Mouse (Mus musculus) neural tube, embryonic 13.5 days (tissue): ENCODE measurements around the gene Cdk9. TPM values are rescaled to one million over a fixed set of nuclear protein-coding genes. Genes with fewer than 3 reads are reported as not detected.

Experiments
- ATAC-seq: fragments of 200-750 bp; cut with Nextera tagmentation; 2 replicates; pipeline ENCODE4 v1.8.0; 2017; ENCODE audit warnings: low read depth, mild to moderate bottlenecking, moderate TSS enrichment, moderate library complexity
- H3K27ac ChIP-seq: fragments of 300-500 bp; sonication (generic); replicated peaks from 2 replicates; pipeline ENCODE4 v1.5.1; 2015; ENCODE audit warnings: moderate library complexity, mild to moderate bottlenecking, inconsistent platforms
- H3K27me3 ChIP-seq: fragments of 300-500 bp; sonication (generic); 2 replicates; pipeline ENCODE4 v1.6.1; 2015; ENCODE audit warnings: mild to moderate bottlenecking, inconsistent platforms
- H3K36me3 ChIP-seq: fragments of 300-500 bp; sonication (generic); 2 replicates; pipeline ENCODE4 v1.6.1; 2015; ENCODE audit warnings: mild to moderate bottlenecking, inconsistent platforms
- H3K4me1 ChIP-seq: fragments of 300-500 bp; sonication (generic); replicated peaks from 2 replicates; pipeline ENCODE4 v1.6.1; 2015; ENCODE audit warnings: inconsistent platforms
- H3K4me2 ChIP-seq: fragments of 300-500 bp; sonication (generic); 2 replicates; pipeline ENCODE4 v1.6.1; 2015; ENCODE audit warnings: inconsistent platforms, mild to moderate bottlenecking, moderate library complexity
- H3K4me3 ChIP-seq: fragments of 300-500 bp; sonication (generic); 2 replicates; pipeline ENCODE4 v1.5.1; 2015; ENCODE audit warnings: mild to moderate bottlenecking, inconsistent platforms
- H3K9ac ChIP-seq: fragments of 300-500 bp; sonication (generic); 2 replicates; pipeline ENCODE4 v1.6.1; 2015; ENCODE audit warnings: moderate library complexity, mild to moderate bottlenecking, inconsistent platforms
- H3K9me3 ChIP-seq: fragments of 300-500 bp; sonication (generic); 2 replicates; pipeline ENCODE4 v1.6.1; 2016; ENCODE audit warnings: inconsistent platforms
- WGBS: fragments of 180-500 bp; shearing (Covaris S2); methylation state at CpG from one replicate; pipeline ENCODE4 v1.1.7; 2015; 5-methylcytosine and 5-hydroxymethylcytosine counted together
- polyA plus RNA-seq: library from polyadenylated mRNA; unstranded; fragments of >200 nt; fragmentation: Nextera tagmentation; extraction: Ambion mirVana; gene quantifications from 2 replicates; pipeline ENCODE4 v1.2.1, GENCODE M21; 2015

Cdk9 gene
- polyA plus RNA-seq, 1 experiment from 2014 or later, result 72.2 TPM

DNA sequence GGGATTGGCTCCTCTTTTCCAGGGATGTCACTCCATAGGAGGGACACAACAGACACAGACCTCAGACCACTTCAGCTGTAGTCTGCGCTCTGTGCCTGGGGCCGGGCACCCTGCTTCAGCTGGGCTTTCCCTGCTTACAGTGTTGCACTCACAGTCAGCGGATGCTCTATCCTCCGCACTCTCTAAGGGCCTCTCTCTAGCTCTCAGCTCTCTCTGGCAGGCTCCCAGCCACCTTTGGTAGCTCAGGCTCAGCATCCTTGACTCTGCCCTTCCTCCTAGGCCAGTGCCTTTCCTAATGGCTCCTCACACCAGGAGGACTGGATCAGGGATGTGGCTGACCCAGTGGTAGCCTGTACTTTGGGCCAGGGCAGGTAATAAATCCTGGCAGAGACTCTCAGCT lies 19.0 kb upstream of the Cdk9 start:
- H3K9me3 ChIP-seq, result no peaks in the 10 kb centered on the region
- no peaks in the 10 kb centered on the region for H3K27me3 ChIP-seq
- no peak for ATAC-seq
- H3K4me2 ChIP-seq, result no peak overlapping the region
- H3K9ac ChIP-seq, result no peak overlapping the region
- H3K4me3 ChIP-seq, result no peak overlapping the region
- WGBS, result 73% methylated on average over 4 of the region's 4 CpGs
- peak overlapping the region; percentile 49; the same call in 1 of the 2 replicates for H3K27ac ChIP-seq
- peaks cover 25% of the 10 kb centered on the region for H3K4me1 ChIP-seq
- no peaks in the 10 kb centered on the region for H3K36me3 ChIP-seq

DNA sequence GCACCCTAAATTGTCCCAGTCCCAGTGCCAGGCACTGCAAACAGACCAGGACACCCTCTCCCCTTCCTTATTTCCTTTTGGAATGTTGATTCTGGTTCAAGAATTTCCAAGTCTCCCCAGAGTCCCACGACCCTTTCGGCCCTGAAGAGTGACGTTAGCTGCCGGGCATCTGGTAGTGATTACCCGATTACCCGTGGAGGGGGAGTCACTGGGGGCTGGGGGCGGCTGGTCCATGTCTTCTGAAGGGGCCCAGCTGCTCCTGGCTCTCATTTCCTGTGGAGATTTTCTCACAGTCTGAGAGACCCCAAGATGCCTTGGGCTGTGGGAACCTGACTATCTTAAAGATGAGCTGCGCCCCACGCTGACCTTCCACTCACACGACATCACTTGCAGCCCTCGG lies 18.0 kb upstream of the Cdk9 start:
- peak overlapping the region; percentile 17; the same call in 1 of the 2 replicates for H3K9ac ChIP-seq
- H3K4me2 ChIP-seq, result peak overlapping the region; percentile 54; the same call in 1 of the 2 replicates

DNA sequence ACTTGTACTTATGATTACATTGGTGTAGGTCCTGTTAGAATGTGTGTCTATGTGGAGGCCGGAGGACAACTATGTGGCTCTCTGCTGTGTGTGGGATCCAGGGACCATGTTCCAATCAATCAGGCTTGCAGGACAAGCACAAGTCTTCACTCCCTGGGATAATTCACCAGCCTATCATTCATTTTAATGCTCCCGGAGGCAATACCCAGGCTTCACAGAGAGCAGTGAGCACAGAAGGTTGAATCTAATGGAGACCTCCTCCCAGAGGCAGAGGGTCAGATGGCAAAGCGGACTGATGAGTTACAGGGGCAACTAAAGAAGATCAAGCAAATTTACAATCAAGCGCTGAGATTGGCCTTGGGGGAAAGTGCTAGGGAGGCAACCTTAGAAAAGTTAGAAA lies 16.7 kb upstream of the Cdk9 start:
- H3K9me3 ChIP-seq, result no peaks in the 10 kb centered on the region
- H3K4me2 ChIP-seq, result peak overlapping the region; percentile 54
- WGBS, result 52% methylated on average over 4 of the region's 4 CpGs
- no peak for ATAC-seq
- H3K4me3 ChIP-seq, result no peak overlapping the region
- H3K27ac ChIP-seq, result 0 out of 2 replicates have a peak overlapping the region, but pooled peaks have one; percentile 28
- peaks cover 25% of the 10 kb centered on the region for H3K4me1 ChIP-seq
- 0 out of 2 replicates have a peak overlapping the region, but pooled peaks have one; percentile 17 for H3K9ac ChIP-seq
- H3K36me3 ChIP-seq, result no peaks in the 10 kb centered on the region
- no peaks in the 10 kb centered on the region for H3K27me3 ChIP-seq

More for the DNA sequence above, 18.0 kb upstream of the Cdk9 start:
- Histone ChIP-seq H3K9me3 (no peaks in the 10 kb centered on the region), H3K27me3 (no peaks in the 10 kb centered on the region), H3K27ac (0 out of 2 replicates have a peak overlapping the region, but pooled peaks have one; percentile 28), H3K4me1 (peaks cover 25% of the 10 kb centered on the region), H3K36me3 (no peaks in the 10 kb centered on the region), H3K4me3 (no peak overlapping the region)
- ATAC-seq, result no peak
- WGBS, result 45% methylated on average over 11 of the region's 11 CpGs

DNA sequence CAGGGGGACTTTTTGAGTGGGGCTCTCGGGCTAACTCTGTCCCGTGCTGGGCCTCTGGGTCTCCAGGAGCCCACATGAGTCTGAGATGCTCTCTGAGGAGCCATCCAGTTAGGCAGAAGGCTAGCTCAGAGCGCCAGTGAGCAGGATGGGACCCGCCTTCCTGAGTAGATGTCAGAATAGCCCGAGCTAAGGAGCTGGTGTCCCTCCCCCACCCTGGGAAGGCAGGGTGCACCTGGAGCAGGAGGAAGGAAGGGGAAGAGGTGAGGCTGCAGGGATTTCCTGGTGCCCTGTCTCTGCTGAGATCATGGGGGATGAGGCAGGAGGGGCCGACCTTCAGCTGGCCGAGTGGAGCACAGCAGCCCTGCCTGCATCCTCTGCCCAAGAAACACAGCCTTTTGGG lies 15.6 kb upstream of the Cdk9 start:
- Histone ChIP-seq H3K4me1 (peaks cover 25% of the 10 kb centered on the region), H3K36me3 (no peaks in the 10 kb centered on the region), H3K9me3 (no peaks in the 10 kb centered on the region), H3K27me3 (no peaks in the 10 kb centered on the region), H3K4me2 (peak overlapping the region; percentile 54), H3K4me3 (peak overlapping the region; percentile 37), H3K27ac (peak overlapping the region; percentile 34; the same call in 1 of the 2 replicates), H3K9ac (no peak overlapping the region; the same call in 1 of the 2 replicates)
- 52% methylated on average over 7 of the region's 7 CpGs for WGBS
- ATAC-seq, result 0 out of 2 replicates have a peak, but pooled peaks have one; percentile 4

DNA sequence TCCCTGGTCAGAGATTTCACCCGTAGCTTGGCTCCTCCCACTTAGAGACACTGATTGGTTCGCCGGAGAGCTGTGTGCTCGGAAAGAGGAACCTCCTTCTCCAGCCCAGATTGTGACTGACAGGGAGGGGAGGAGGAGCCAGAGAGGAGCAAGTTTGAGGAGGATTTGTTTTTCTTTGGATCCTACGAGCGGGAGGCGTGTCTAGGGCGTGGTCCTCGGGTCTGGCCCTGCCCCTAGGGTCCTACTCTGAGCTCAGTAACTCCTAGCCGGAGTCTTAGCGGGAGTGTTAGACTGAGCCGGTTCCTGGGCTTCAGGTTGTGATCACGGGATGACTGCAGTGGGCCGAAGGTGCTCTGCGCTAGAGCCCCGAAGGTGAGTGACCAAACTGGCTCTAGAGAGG lies 14.6 kb upstream of the Cdk9 start:
- ATAC-seq, result peak; percentile 94
- Histone ChIP-seq H3K9me3 (no peaks in the 10 kb centered on the region), H3K9ac (peak overlapping the region; percentile 57; the same call in 1 of the 2 replicates), H3K4me2 (peak overlapping the region; percentile 54), H3K27ac (no peak overlapping the region), H3K4me3 (peak overlapping the region; percentile 37), H3K4me1 (peaks cover 25% of the 10 kb centered on the region), H3K36me3 (no peaks in the 10 kb centered on the region), H3K27me3 (no peaks in the 10 kb centered on the region)
- under 1% methylated on average over 16 of the region's 16 CpGs for WGBS

DNA sequence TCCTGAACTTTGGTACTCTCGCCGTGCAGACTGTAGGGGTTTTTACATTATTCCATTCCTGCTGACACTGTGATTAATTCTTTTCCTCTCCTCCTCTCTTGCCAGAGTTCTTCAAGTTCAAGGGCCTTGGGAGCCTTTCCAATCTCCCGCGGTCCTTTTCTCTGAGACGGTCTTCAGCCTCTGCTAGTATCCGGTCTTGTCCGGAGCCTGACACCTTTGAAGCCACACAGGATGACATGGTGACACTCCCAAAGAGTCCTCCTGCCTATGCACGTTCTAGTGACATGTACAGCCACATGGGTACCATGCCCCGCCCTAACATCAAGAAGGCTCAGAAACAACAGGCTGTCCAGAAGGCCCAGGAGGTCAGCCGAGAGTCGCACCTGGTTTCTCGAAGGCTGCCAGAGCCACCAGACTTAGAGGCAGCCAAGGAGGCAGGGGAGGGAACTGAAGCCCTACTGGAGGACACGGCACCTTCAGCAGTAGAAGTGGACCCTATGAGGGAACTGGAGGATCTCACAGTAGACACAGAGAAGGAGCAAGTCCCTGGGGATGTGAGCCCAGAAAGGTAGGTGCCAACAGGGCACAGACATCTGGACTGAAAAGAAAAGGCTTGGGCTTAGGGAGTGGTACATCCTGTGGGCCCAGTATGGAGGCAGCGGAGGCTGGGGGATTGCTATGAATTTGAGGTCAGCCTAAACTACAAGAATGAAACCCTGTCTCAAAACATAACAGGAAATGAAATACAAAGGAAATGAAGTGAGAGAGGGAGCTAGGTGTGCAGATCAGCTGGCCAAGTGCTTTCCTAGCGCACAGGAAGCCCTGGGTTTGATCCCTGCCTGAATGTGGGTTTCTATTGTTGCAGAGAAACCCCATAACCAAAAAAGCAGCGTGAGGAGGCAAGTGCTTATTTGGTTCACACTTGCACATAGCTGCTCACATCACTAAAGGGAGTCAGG lies 12.2 kb upstream of the Cdk9 start:
- Histone ChIP-seq H3K36me3 (no peaks in the 10 kb centered on the region), H3K27ac (no peak overlapping the region), H3K27me3 (no peaks in the 10 kb centered on the region), H3K9me3 (no peaks in the 10 kb centered on the region), H3K9ac (no peak overlapping the region), H3K4me1 (peaks cover 25% of the 10 kb centered on the region), H3K4me3 (no peak overlapping the region), H3K4me2 (no peak overlapping the region)
- no peak for ATAC-seq
- 85% methylated on average over 16 of the region's 16 CpGs for WGBS

DNA sequence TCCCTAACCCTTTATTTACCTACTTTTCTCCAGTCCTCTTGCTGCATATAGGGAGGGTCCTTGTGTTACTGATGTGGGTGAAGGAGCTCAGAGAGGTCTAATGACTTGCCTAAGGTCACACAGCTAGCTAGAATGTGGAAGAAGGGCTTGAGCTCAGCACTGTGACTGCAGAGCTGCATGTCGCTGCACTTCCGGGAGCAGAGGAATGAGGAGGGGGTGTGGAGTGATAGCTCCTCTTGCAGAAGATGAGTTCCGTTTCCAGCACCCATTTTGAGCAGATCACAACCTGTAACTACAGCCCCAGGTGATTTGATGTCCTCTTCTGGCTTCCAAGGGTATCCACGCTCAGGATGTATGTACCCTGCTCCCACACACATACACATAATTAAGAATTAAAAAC lies 11.3 kb upstream of the Cdk9 start:
- 73% methylated on average over 4 of the region's 4 CpGs for WGBS
- Histone ChIP-seq H3K27ac (no peak overlapping the region), H3K9ac (no peak overlapping the region), H3K4me1 (peaks cover 16% of the 10 kb centered on the region), H3K4me2 (no peak overlapping the region), H3K9me3 (no peaks in the 10 kb centered on the region), H3K36me3 (no peaks in the 10 kb centered on the region), H3K4me3 (no peak overlapping the region), H3K27me3 (no peaks in the 10 kb centered on the region)
- ATAC-seq, result no peak

DNA sequence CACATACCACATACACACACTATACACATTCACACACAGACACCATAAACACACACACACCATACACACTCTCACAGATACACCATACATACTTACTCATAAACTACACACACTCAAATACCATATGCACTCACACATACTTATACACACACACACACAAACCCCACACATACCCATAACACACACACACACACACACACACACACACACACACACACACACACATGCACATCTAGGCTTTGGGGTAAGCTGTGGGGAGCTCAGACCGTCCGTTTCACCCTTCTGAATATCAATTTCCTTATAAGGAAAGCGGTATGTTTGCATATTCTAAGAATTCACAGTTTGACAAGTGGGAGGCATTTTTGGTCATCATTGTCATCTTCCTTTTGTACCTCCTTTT lies 9.7 kb upstream of the Cdk9 start:
- Histone ChIP-seq H3K27me3 (no peaks in the 10 kb centered on the region), H3K27ac (no peak overlapping the region), H3K4me3 (no peak overlapping the region), H3K4me1 (peaks cover 22% of the 10 kb centered on the region), H3K4me2 (no peak overlapping the region), H3K9ac (peak overlapping the region; percentile 38; the same call in 1 of the 2 replicates), H3K9me3 (no peaks in the 10 kb centered on the region), H3K36me3 (no peaks in the 10 kb centered on the region)
- no peak for ATAC-seq
- WGBS, result 77% methylated on average over 3 of the region's 3 CpGs

DNA sequence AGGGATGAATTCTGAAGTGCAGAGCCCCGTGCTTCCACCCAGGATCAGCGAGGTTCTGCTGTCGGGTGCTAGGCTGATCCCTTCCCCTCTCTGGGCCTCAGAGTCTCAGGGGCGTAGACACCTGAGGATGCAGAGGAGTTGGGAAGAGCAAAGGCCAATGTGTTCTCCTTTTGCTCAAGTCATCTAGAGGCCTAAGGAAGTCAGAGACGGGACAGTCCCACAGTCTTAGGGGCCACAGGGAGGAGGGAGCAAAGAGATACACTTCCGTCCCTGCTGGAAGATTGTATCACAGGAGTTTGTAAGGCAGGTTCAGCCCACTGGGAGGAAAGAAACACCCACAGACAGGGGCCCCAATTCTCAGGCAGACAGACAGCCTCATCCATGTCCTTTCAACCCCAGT lies 9.2 kb upstream of the Cdk9 start:
- Histone ChIP-seq H3K36me3 (no peaks in the 10 kb centered on the region), H3K4me2 (peak overlapping the region; percentile 14; the same call in 1 of the 2 replicates), H3K9me3 (no peaks in the 10 kb centered on the region), H3K27ac (no peak overlapping the region), H3K4me3 (no peak overlapping the region), H3K9ac (peak overlapping the region; percentile 39; the same call in 1 of the 2 replicates), H3K27me3 (no peaks in the 10 kb centered on the region), H3K4me1 (peaks cover 22% of the 10 kb centered on the region)
- ATAC-seq, result no peak
- 45% methylated on average over 6 of the region's 6 CpGs for WGBS

DNA sequence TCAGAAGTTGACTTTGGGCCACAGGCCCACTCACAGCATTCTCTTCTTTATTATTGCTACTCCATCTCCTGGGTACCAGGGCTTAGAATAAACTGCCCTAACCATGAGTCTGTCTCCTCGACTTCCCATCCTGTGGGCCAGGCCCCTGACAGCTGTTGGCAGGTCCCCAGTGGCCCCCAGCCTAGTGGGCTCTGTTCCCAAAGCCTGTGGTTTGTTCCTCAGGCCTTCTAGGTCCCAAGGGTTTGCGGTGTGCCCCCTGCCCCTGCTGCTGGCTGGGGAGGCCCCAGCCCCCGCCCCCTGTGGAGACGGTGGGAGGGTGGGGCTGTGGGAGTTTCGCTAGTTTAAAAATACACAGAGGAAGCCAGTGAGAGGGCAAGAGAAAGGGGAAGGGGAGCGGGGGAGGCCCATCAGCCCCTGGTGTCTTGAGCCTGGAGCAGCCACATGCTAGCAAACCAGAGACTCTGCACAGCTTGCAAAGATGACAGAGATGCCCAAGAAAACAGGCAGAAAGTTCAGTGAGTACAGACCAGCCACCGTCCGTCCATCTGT lies 7.9 kb upstream of the Cdk9 start, which contains the start of gene Sh2d3c:
TSS of gene Sh2d3c (plus strand) at position 375 of the 549 bp plus-strand sequence.
- no peaks in the 10 kb centered on the region for H3K27me3 ChIP-seq
- peaks cover 22% of the 10 kb centered on the region for H3K4me1 ChIP-seq
- no peaks in the 10 kb centered on the region for H3K36me3 ChIP-seq
- H3K27ac ChIP-seq, result no peak within 1 kb of the TSS; the same call in 1 of the 2 replicates
- H3K9me3 ChIP-seq, result no peaks in the 10 kb centered on the region
- peak within 1 kb of the TSS; percentile 39; the same call in 1 of the 2 replicates for H3K9ac ChIP-seq
- peak within 1 kb of the TSS; percentile 14 for H3K4me2 ChIP-seq
- WGBS, result 49% methylated on average over 8 of the region's 8 CpGs
- ATAC-seq, result no peak
- no peak within 1 kb of the TSS for H3K4me3 ChIP-seq

DNA sequence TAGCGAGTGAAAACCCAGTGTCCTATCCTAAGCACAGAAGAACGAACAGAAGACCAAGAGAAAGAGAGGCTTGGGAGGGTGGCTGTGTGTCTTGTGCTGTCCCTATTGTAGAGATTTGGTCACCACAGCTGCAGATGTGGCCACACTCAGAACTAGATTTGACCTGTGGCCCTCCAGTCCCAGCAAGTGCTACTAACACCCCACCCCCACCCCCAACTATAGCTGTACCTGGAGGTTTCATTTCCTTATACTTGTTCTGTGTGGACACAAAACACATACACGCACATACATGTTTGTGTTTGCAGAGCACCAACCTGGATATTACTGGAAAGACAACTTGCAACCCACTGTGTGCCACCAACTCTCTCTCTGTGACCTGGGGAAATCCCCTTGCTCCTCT lies 7.2 kb upstream of the Cdk9 start:
- no peak for ATAC-seq
- 87% methylated on average over 3 of the region's 3 CpGs for WGBS

DNA sequence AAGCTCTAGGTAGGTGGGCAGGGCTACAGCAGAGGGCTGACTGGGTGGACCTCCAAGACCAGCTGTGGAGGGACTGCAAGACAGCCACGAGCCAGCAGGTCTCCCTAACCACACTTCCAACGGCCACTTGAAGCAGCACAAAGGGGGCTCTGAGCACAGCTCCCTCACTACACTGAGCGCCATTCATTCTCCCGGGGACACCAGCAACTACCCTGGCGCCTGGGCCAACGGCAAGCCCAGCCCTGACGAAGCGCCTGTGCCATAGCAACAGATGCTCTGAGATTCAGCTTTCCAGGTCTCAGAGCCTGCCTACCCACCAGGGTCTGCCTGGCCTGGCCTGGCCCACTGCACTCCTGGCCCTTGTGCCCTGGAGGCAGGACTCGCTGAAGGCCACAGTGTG lies 5.9 kb upstream of the Cdk9 start:
- peak; percentile 41 for ATAC-seq
- peak overlapping the region; percentile 59 for H3K27ac ChIP-seq
- peaks cover 38% of the 10 kb centered on the region for H3K4me1 ChIP-seq
- 32% methylated on average over 9 of the region's 9 CpGs for WGBS
- no peaks in the 10 kb centered on the region for H3K9me3 ChIP-seq
- H3K4me3 ChIP-seq, result no peak overlapping the region
- H3K4me2 ChIP-seq, result no peak overlapping the region
- H3K36me3 ChIP-seq, result no peaks in the 10 kb centered on the region
- 0 out of 2 replicates have a peak overlapping the region, but pooled peaks have one; percentile 38 for H3K9ac ChIP-seq
- H3K27me3 ChIP-seq, result no peaks in the 10 kb centered on the region

More for the DNA sequence above, 7.2 kb upstream of the Cdk9 start:
- Histone ChIP-seq H3K27ac (no peak overlapping the region), H3K36me3 (no peaks in the 10 kb centered on the region), H3K9ac (no peak overlapping the region), H3K27me3 (no peaks in the 10 kb centered on the region), H3K9me3 (no peaks in the 10 kb centered on the region), H3K4me1 (peaks cover 25% of the 10 kb centered on the region), H3K4me3 (no peak overlapping the region), H3K4me2 (no peak overlapping the region)
